Mouse (Mus musculus) hindbrain, postnatal 0 days (tissue): ENCODE data around the gene 2310022A10Rik. TPM values are rescaled to one million over a fixed set of nuclear protein-coding genes. Genes with fewer than 3 reads are reported as not detected.

Experiments
- ATAC-seq: fragments of 200-750 bp; cut with Nextera tagmentation; 2 replicates; pipeline ENCODE4 v1.8.0; 2017; ENCODE audit warnings: mild to moderate bottlenecking, moderate TSS enrichment, moderate library complexity
- DNase-seq: peaks from one replicate; pipeline ENCODE4 v3.0.0-alpha.2; 2015; ENCODE audit warnings: low spot score
- H3K27ac ChIP-seq: fragments of 300-500 bp; sonication (generic); 2 replicates; pipeline ENCODE4 v1.5.1; 2014; ENCODE audit warnings: mild to moderate bottlenecking
- H3K27me3 ChIP-seq: fragments of 300-500 bp; sonication (generic); 2 replicates; pipeline ENCODE4 v1.6.1; 2014; ENCODE audit warnings: low read length, mixed read lengths; ENCODE audit not compliant: insufficient read depth
- H3K36me3 ChIP-seq: fragments of 300-500 bp; sonication (generic); 2 replicates; pipeline ENCODE4 v1.6.1; 2014; ENCODE audit warnings: low read length, mixed read lengths; ENCODE audit not compliant: insufficient read depth
- H3K4me1 ChIP-seq: fragments of 300-500 bp; sonication (generic); 2 replicates; pipeline ENCODE4 v1.6.1; 2014; ENCODE audit warnings: antibody characterized with exemption, low read length, mixed read lengths; ENCODE audit not compliant: insufficient read depth
- H3K4me2 ChIP-seq: fragments of 300-500 bp; sonication (generic); 2 replicates; pipeline ENCODE4 v1.6.1; 2014; ENCODE audit warnings: low read depth, mild to moderate bottlenecking, low read length, moderate library complexity, mixed read lengths
- H3K4me3 ChIP-seq: fragments of 300-500 bp; sonication (generic); 2 replicates; pipeline ENCODE4 v1.5.1; 2014; ENCODE audit warnings: low read length
- H3K9ac ChIP-seq: fragments of 300-500 bp; sonication (generic); replicated peaks from 2 replicates; pipeline ENCODE4 v1.6.1; 2014; ENCODE audit warnings: mild to moderate bottlenecking, low read length, moderate library complexity, mixed read lengths
- H3K9me3 ChIP-seq: fragments of 300-500 bp; sonication (generic); 2 replicates; pipeline ENCODE4 v1.6.1; 2016; ENCODE audit warnings: low read length, mixed read lengths
- CTCF ChIP-seq: IDR thresholded peaks from 2 replicates; pipeline ENCODE4 v1.5.1; 2016; ENCODE audit warnings: antibody characterized with exemption, control low read depth, low read depth
- WGBS: fragments of 180-500 bp; shearing (Covaris S2); extraction: QIAGEN DNeasy Blood & Tissue Kit; methylation state at CpG from one replicate; pipeline ENCODE4 v1.1.7; 2014; 5-methylcytosine and 5-hydroxymethylcytosine counted together
- polyA plus RNA-seq: library from polyadenylated mRNA; unstranded; fragments of >200 nt; fragmentation: Nextera tagmentation; extraction: Ambion mirVana; gene quantifications from 2 replicates; pipeline ENCODE4 v1.2.1, GENCODE M21; 2015
- total RNA-seq: library from RNA; depleted of rRNA; stranded (reverse); fragments of >200 nt; gene quantifications from 2 replicates; pipeline ENCODE4 v1.2.3, GENCODE M21; 2014; rRNA removed

Gene 2310022A10Rik
- total RNA-seq (8.1 and 8.2 TPM in 2 replicates), polyA plus RNA-seq (25.7 and 26.1 TPM in 2 replicates)

- peak within 1 kb of the TSS; percentile 71; the same call in 1 of the 2 replicates for H3K27ac ChIP-seq
- no peak for TF ChIP-seq CTCF
- H3K36me3 ChIP-seq, result peaks cover 6% of the 10 kb centered on the region; the same call in 1 of the 2 replicates
- DNase-seq (peak; percentile 97), ATAC-seq (peak; percentile 100)
- WGBS, result under 1% methylated on average over 41 of the region's 41 CpGs
- H3K4me2 ChIP-seq, result peak within 1 kb of the TSS; percentile 73
- H3K4me1 ChIP-seq, result 0 out of 2 replicates have a peak, but pooled peaks cover 6% of the 10 kb centered on the region
- no peaks in the 10 kb centered on the region for H3K27me3 ChIP-seq
- peak within 1 kb of the TSS; percentile 66 for H3K9ac ChIP-seq
- H3K9me3 ChIP-seq, result no peaks in the 10 kb centered on the region
- peak within 1 kb of the TSS; percentile 74 for H3K4me3 ChIP-seq
Observed at GRCm38 (mm10) chr7:27552931-27553513, at the start of gene 2310022A10Rik, which contains the start of gene Pld3. 2310022A10Rik (plus strand) TSS chr7:27553233. Pld3 (minus strand) TSS chr7:27553218.

DNA sequence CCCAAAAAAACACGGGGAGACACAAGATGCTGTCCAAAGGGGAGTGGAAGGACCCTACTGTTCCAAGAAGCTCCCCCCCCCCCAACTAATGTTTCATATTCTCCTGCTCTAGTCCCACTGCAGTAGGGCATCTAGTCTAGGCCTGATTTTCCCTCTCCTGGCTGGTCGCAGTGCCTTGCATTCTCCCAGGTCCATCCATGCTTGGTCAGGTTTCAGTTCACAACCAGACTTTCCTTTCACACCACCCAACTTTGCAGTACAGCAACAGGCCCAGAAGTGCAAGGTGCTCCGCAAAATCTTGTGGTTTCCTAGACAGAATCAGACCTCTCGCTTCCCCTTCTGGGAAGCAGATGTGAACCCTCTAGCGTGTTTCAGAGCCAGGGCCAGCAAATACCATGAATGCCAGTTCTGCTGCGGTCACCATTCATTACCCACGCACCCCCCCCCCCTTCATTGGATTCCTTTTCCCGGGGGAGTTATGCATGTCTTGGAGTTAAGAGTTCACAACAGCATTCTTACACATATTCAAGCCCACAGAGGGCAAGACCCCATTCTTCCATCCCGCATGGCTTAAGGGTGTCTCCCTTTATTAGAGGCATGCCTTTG, 46.2 kb upstream of the 2310022A10Rik start:
- H3K4me1 ChIP-seq, result 0 out of 2 replicates have a peak, but pooled peaks cover 5% of the 10 kb centered on the region
- peak overlapping the region; percentile 53 for H3K4me2 ChIP-seq
- ATAC-seq (no peak), DNase-seq (no peak)
- H3K27ac ChIP-seq, result peak overlapping the region; percentile 94; the same call in 1 of the 2 replicates
- no peaks in the 10 kb centered on the region for H3K9me3 ChIP-seq
- H3K36me3 ChIP-seq, result no peaks in the 10 kb centered on the region
- H3K9ac ChIP-seq, result no peak overlapping the region
- TF ChIP-seq CTCF, result no peak
- WGBS, result 37% methylated on average over 9 of the region's 9 CpGs
- peak overlapping the region; percentile 44 for H3K4me3 ChIP-seq
- no peaks in the 10 kb centered on the region for H3K27me3 ChIP-seq

- TF ChIP-seq CTCF, result peak; percentile 64
- Histone ChIP-seq H3K4me1 (0 out of 2 replicates have a peak, but pooled peaks cover 5% of the 10 kb centered on the region), H3K4me2 (peak overlapping the region; percentile 53), H3K27me3 (no peaks in the 10 kb centered on the region), H3K9ac (peak overlapping the region; percentile 47), H3K9me3 (no peaks in the 10 kb centered on the region), H3K4me3 (peak overlapping the region; percentile 44), H3K36me3 (no peaks in the 10 kb centered on the region), H3K27ac (peak overlapping the region; percentile 94)
- peak; percentile 97 for DNase-seq
- peak; percentile 95 for ATAC-seq
- WGBS, result under 1% methylated on average over 54 of the region's 54 CpGs
Observed at GRCm38 (mm10) chr7:27507711-27508647, 45.1 kb upstream of the 2310022A10Rik start.

GRCm38 (mm10) chr7:27508648-27509005, 44.4 kb upstream of the 2310022A10Rik start:
- H3K9me3 ChIP-seq, result no peaks in the 10 kb centered on the region
- H3K27me3 ChIP-seq, result no peaks in the 10 kb centered on the region
- no peak overlapping the region for H3K9ac ChIP-seq
- peak; percentile 74 for TF ChIP-seq CTCF
- DNase-seq, result peak; percentile 70
- peak overlapping the region; percentile 53 for H3K4me2 ChIP-seq
- H3K27ac ChIP-seq, result peak overlapping the region; percentile 94; the same call in 1 of the 2 replicates
- H3K4me1 ChIP-seq, result 0 out of 2 replicates have a peak, but pooled peaks cover 5% of the 10 kb centered on the region
- whole genome bisulfite sequencing, result 26% methylated on average over 6 of the region's 6 CpGs
- no peaks in the 10 kb centered on the region for H3K36me3 ChIP-seq
- H3K4me3 ChIP-seq, result peak overlapping the region; percentile 44
- ATAC-seq, result 0 out of 2 replicates have a peak, but pooled peaks have one; percentile 18

GRCm38 (mm10) chr7:27510809-27511208, 42.2 kb upstream of the 2310022A10Rik start:
- ATAC-seq (no peak), DNase-seq (no peak)
- Histone ChIP-seq H3K4me2 (no peak overlapping the region), H3K27me3 (no peaks in the 10 kb centered on the region), H3K36me3 (no peaks in the 10 kb centered on the region), H3K4me3 (no peak overlapping the region), H3K9ac (no peak overlapping the region), H3K27ac (no peak overlapping the region), H3K9me3 (no peaks in the 10 kb centered on the region), H3K4me1 (0 out of 2 replicates have a peak, but pooled peaks cover 5% of the 10 kb centered on the region)
- TF ChIP-seq CTCF, result no peak
- 85% methylated on average over 2 of the region's 2 CpGs for WGBS

- Histone ChIP-seq H3K36me3 (no peaks in the 10 kb centered on the region), H3K4me3 (no peak overlapping the region), H3K27ac (no peak overlapping the region), H3K9ac (no peak overlapping the region), H3K4me2 (no peak overlapping the region), H3K9me3 (no peaks in the 10 kb centered on the region), H3K27me3 (no peaks in the 10 kb centered on the region), H3K4me1 (no peaks in the 10 kb centered on the region)
- TF ChIP-seq CTCF, result no peak
- WGBS, result 83% methylated on average over 9 of the region's 9 CpGs
- ATAC-seq (no peak), DNase-seq (no peak)
Observed at GRCm38 (mm10) chr7:27514961-27515360, 38.1 kb upstream of the 2310022A10Rik start.
